Mouse (Mus musculus): Measurements from ENCODE around the gene 2210011C24Rik. TPM values are rescaled to one million over a fixed set of nuclear protein-coding genes. Genes with fewer than 3 reads are reported as not detected.
A peak's percentile ranks its signal among the peaks of the same experiment; 100 is the strongest.

The 2210011C24Rik gene
- total RNA-seq, 4 experiments from 2014 or later, result 1.6 to 4.0 (median 3.2) TPM

Small RNA genes lying within 50 kb of the gene (microRNA-seq; reads per million reads assigned to microRNA genes)
- gene Mir1199 (13.4 reads per million, percentile 30 among the genes with 10 or more reads in this experiment), gene Mir8111 (9.2 reads per million, percentile 23 among the genes with 10 or more reads in this experiment)

Other genes with a start within 250 kb of the 2210011C24Rik start
- 10 to 100 TPM; 10.8 to 17.6 (median 14.2) TPM for gene Adgrl1, start 112.1 kb downstream of the 2210011C24Rik start, total RNA-seq (2022)
- gene Gm10644, start 57.0 kb downstream of the 2210011C24Rik start, total RNA-seq (2022), result 1 to 10 TPM; 1.3 to 2.5 (median 1.9) TPM
- 1 to 10 TPM in 3 of 4 experiments, under 1 TPM in 1; 0.81 to 2.4 (median 1.7) TPM for gene Asf1b, start 56.7 kb downstream of the 2210011C24Rik start, total RNA-seq (2022)
- 100 to 1,000 TPM; 314 to 382 (median 360) TPM for gene Prkaca, start 39.2 kb downstream of the 2210011C24Rik start, total RNA-seq (2022)
- gene Samd1, start 14.5 kb downstream of the 2210011C24Rik start, total RNA-seq (2022), result 10 to 100 TPM; 26.4 to 28.5 (median 27.2) TPM
- gene 1700067K01Rik, start 10.7 kb downstream of the 2210011C24Rik start, total RNA-seq (2022), result under 1 TPM in 3 of 4 experiments, not detected in 1; 0.25 to 0.50 (median 0.33) TPM
- under 1 TPM; 0.11 to 0.41 (median 0.23) TPM for gene Palm3, start 9.3 kb upstream of the 2210011C24Rik start, total RNA-seq (2022)
- gene Il27ra, start 30.4 kb upstream of the 2210011C24Rik start, total RNA-seq (2022), result 1 to 10 TPM; 2.7 to 4.5 (median 3.1) TPM
- not detected for gene Rln3, start 32.8 kb upstream of the 2210011C24Rik start, total RNA-seq (2022)
- gene Gm10643, start 53.0 kb upstream of the 2210011C24Rik start, total RNA-seq (2022), result 1 to 10 TPM; 4.6 to 7.5 (median 5.4) TPM
- gene Rfx1, start 54.7 kb upstream of the 2210011C24Rik start, total RNA-seq (2022), result 10 to 100 TPM in 1 of 4 experiments, 1 to 10 TPM in 3; 6.7 to 10.0 (median 9.2) TPM
- 1 to 10 TPM; 6.3 to 8.2 (median 8.0) TPM for gene Dcaf15, start 92.6 kb upstream of the 2210011C24Rik start, total RNA-seq (2022)
- gene Podnl1, start 113.8 kb upstream of the 2210011C24Rik start, total RNA-seq (2022), result under 1 TPM in 2 of 4 experiments, not detected in 2; 0.11 TPM
- 10 to 100 TPM; 10.9 to 14.6 (median 12.3) TPM for gene Cc2d1a, start 135.8 kb upstream of the 2210011C24Rik start, total RNA-seq (2022)
- gene 4930432K21Rik, start 135.9 kb upstream of the 2210011C24Rik start, total RNA-seq (2022), result 1 to 10 TPM in 1 of 4 experiments, under 1 TPM in 3; 0.17 to 1.2 (median 0.31) TPM
- gene Nanos3, start 173.0 kb upstream of the 2210011C24Rik start, total RNA-seq (2022), result 1 to 10 TPM in 3 of 4 experiments, under 1 TPM in 1; 0.98 to 1.7 (median 1.5) TPM
- gene Zswim4, start 224.9 kb upstream of the 2210011C24Rik start, total RNA-seq (2022), result 1 to 10 TPM; 6.6 to 8.0 (median 7.2) TPM
- gene D8Ertd738e, start 237.5 kb upstream of the 2210011C24Rik start, total RNA-seq (2022), result 100 to 1,000 TPM; 165 to 232 (median 189) TPM
- 10 to 100 TPM; 10.5 to 15.0 (median 12.5) TPM for gene Mri1, start 245.2 kb upstream of the 2210011C24Rik start, total RNA-seq (2022)